Mouse (Mus musculus) urinary bladder, postnatal 14 days (tissue): ENCODE data around the gene Thsd7b.

Experiments used
- DNase-seq: peaks from one replicate; pipeline ENCODE4 v3.0.0; 2021; ENCODE audit warnings: low spot score

Gene Thsd7b

DNA sequence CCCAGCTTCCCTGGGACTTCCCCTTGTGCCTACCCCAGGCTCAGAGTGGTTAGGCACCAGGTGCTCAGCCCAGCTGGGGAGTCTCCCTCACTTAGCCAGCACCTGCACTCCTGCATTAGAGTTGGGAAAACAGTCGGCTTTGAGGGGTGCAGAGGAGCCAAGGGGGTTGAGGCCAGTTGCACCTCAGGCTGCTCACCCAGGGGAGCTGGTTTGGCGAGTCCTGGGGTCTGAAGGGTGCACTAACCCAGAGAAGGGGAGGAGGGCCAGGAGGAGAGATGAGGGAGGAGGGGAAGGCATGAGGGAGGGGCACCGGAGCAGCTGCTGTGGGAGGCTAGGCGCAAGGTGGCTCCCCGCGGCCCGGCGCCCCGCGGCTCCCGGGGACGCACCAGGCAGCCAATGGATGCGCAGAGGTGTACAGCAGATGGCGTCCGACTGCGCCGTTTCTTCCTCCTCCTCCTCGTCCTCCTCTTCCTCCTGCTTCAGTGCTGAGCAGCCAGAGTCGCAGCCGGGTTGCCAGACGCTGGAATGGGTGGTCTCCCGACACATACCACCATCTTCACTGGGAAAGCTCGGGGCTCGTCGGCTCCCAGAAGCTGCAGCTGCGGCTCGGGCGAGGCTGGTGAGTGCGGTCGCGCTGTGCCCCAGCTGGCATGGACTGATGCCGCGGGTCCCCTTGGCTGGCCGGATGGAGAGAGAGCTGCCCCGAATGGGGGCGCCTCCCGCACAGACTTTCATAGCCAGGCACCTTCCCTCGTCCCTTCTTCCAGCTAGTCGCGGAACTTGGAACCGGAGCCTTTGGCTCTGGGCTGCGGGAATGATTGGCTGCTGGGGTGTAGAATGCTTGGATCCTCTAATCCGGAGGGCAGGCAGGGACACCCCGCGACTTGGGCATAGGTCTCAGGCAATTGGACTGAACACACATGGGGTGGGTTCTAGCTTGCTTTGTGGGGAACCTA is at the start of gene Thsd7b:
Gene Thsd7b, plus strand, starts transcription at position 321 of the 956 bp plus-strand sequence.
- DNase-seq: no peak

DNA sequence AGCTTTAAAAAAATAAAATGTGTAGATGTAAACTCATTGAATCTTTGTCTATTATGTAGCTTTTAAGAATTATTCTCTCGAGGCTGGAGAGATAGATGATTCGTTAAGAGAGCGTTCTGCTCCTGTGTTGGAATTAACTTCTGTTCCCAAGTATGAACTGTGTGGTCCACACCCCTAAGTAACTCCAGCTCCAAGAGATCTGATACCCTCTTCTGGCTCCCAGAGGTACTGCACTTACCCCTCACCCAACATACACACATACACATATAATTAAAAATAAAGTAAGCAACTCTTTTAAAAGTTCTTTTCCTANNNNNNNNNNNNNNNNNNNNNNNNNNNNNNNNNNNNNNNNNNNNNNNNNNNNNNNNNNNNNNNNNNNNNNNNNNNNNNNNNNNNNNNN is 28.8 kb upstream of the Thsd7b start:
- DNase-seq: peak; percentile 25

DNA sequence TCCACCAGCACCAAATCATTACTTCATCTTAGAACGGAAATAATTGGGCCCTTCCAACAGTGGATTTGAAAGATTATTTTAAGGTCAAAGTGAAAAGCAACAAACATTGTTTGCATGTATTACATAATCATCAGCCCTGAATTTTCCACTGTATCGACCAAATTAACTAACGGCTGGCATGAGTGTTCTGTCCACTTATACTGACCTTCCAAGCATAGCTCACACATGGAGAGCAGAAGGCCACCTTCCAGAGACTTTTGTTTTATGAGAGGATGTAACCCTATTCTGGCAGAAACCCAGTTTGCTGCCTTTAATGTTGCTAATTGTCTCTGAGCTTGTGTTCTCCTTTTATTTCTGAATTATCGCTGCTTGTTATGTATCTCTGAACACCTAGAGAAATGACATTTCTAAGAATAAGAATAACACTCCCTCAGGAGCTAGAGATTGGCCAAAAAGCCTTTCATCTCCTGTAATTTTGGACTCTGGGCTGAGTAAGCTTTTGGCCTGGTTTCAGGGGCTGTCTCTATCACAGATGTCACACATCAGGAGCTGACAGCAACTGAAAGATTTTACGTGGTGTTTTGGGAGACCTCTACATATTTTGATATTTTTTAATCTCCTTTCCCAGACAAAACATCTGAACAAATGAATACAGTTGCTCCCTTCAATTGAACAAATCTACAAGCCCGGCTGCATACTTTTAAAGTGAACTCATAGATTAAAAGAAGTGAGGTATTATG is 22.2 kb upstream of the Thsd7b start:
- DNase-seq: peak; percentile 10

DNA sequence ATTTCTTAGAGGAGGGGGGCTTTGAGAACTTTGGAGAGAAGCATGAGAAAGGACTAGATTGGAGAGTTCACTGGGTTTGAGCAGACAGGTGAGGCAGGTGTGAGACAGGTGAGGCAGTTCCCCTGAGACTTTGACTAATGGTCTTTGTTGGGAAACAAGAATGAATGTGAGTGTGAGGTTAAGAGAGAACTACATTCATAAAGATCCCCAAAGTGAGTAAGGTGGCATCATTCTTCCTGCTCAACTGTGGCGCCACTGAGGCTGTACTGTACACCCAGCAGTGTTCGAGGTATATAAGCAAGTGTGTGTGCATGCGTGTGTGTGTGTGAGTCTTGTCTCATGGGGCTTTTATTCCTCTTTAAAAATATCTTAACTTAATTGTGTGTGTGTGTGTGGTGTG is 6.4 kb upstream of the Thsd7b start:
- no peak for DNase-seq

DNA sequence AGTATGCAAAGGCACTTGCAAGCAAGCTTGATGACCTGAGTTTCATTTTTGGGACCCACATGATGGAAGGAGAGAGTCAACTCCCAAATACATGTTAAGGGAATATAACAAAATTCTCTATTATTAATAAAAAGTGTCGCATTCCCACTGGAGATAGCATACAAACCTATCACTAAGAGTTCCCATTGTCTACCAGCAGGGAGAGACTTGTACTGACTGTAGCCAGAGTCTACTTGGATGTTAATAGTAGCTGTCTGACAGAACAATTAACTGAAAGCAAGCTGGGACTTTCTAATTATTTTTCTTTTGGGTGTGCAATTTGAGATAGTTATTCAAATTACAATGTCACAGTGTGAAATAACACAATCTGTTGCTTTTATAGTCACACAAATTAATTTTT is 31.1 kb downstream of the Thsd7b start:
- DNase-seq: no peak

DNA sequence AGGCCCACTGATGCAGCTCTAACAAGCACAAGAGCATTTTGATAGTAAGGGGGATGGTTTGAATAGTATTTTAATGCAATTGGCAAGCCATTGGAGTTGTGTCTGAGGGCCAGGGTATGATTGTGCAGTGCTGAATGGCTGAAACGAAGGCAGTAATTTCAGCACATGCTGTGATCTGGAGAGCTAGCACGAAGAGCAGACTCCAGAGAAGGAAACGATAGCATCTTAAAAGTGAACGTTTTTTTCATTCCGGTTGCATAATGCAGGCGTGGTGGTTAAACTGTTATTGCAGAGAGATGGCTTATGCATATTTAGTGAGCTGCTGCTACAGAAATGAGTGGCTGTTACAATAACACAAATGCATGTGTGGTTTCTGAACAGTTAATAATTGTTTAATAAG is 51.3 kb downstream of the Thsd7b start:
- DNase-seq: no peak

DNA sequence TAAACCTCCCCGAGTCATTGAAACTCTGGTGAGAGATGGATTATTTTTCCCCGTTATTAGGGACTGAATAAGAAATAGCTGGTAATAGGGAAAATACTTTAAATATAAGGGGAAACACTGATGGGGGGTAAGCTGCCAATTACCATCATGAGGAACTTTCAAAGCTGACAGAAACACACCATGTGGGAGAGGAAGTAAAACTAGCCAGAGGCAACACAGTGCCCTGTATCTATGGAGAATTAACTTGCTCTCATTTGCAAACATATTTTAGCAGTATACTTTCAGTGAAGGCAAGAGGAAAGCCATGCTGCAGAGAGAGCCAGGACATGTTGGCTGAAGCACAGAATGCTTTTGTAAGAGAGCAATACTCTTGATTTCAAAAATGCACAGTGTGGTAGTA is 51.7 kb downstream of the Thsd7b start:
- DNase-seq: no peak

DNA sequence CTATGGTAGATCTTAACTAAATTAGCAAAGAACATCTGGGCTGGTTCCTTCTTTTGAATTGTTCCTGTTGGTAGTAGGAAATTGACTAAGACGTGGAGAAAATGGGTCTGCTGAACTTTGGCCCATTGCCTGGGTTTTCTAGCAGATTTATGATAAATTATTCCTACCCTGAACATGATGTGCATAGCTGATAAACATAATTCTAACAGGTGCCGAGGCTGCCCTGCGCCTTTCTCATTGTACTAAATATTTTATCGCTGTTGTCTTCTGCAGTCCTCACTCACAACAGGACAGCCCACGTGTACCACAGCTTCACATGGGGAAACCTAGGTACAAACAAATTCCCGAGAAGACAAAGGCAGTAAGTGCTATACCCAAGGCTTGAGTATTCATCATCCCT is 83.5 kb downstream of the Thsd7b start:
- DNase-seq: no peak

DNA sequence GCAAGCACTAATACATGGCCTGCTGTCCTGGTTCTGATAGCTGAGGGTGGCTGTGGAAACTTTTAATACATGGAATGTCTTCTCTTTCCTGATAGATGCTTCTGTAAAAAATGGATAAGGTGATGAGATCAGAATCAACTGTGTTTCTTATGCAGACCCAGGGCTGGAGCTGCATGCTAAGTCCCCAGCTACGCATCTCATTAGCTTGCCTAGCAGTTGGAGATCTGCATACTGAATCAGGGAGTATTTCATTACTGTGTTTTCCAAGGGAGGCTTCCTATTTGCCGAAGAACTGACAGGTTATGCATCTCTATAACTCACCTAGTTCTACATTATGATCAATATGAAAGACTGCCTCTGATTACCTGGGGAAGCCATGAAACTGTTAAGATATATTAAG is 84.3 kb downstream of the Thsd7b start:
- no peak for DNase-seq

DNA sequence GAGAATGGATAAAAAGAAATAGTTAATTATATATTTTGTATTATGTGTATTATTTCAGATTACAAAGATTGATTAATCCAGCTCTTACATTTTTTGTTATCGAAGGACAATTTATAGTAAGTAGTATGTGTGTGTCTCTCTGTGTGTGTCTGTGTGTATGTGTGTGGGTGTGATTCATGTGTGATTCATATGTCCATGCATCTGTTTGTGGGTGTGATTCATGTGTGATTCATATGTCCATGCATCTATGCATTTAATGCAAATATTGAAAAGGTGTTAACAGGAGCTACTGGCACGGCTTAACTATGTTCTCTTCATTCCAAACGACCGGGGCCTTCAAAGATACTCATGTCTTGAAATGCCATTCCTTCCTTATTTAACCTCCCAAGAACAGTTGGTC is 90.3 kb downstream of the Thsd7b start:
- DNase-seq: no peak

DNA sequence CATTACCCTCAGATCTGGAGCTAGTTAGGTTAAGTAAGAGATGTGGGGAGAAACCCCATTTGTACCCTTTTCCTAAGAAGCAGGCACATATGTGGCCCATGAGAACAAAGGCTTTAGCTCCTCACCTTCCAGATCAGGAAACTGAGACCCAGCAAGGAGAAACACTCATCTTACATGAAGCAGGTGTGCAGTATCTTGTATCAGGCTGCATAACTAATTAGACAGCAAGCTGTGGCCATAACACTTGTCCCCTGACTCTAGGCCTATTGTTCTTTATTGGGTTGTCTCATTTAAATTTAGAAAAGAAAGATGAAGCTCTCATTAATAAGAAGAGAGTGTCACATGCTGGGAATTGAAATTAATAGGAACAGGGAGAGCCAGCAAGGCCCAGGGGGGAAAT is 91.7 kb downstream of the Thsd7b start:
- DNase-seq: no peak

DNA sequence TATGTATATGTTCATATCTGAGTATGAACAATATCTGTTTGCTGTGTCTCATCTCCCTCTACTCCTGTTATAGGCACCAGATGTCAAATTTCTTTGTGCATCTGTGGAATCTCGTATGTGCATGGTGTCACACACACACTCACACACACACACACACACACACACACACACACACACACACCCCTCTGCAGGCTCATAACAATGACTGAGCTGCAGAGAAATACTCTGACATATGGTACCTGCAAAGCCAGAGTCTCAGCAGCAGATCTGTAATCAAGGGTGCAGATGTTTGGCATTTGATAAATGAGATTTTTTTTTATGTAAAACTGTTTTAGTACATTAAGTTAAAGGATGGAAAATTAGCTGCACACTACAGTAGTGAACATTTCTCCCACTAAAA is 92.5 kb downstream of the Thsd7b start:
- DNase-seq: no peak

DNA sequence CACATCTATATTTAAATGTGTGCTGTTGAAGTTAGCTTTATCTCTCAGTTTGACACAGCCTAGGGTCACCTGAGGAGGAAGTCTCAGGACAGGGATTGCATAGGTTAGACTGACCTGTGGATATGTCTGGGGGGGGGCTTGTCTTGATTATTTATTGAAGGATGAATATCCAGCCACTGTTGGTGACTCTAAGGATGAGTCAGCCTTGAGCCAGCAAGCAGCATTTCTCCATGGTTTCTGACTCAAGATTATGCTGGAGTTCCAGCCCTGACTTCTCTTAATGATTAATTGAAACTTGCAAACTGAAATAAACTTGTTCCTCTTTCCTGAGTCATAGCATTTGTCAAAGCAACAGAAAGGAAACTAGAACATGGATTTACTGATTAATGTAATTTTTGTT is 113.4 kb downstream of the Thsd7b start:
- no peak for DNase-seq

DNA sequence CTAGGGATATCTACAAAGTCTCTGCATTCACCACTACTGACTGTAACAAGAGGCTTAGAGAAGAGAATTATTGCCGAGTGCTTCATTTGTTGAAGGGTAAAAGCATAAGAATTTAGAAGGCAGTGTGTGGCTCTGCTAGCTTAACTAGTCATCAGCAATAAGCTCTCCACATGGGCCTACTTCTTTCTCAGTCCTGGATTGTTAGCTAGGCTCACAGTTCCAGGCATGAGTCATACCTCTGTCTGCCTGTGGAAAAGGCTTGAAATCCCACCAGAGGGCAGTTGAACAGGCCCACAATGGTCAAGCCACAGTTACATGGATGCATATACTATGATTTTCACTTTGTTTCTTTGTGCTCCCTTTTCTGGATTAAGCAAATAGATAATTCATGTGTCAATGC is 138.5 kb downstream of the Thsd7b start:
- DNase-seq: no peak

DNA sequence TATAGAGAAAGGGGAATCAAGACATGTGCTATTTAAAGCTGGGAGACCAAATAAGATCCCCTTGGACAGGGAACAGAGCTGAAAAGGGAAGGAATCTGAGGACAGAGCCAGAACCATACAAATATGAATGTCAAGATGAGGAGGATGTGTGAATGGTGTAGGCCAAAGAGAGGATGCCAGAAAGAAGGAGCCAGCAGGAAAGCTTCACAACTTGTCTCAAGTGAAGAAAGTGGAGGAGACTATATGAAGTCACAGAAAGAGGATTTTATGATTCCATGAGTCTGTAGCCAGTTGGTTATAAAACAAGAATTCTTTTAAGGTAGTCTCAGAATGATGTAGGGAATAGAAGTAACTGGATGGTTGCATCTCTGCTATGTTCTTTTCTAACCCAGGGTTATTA is 148.5 kb downstream of the Thsd7b start:
- DNase-seq: peak; percentile 3

DNA sequence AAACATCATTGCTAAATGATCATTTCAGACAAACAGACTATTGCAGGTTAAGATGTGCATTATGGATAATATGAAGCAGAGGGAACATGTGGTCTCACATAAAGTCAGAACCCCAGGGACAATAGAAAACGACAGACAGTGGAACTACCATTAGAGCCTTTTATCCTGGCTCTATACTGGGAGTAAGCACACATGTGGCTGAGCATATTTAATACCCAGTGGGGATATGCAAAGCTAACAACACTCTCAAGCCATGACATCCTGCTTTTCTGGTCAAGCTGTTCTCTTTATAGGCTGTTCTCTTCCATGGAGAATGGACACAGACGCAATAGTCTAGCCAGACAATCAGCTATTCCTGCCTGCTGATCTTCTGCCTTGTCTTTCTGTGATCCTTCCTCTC is 191.3 kb downstream of the Thsd7b start:
- DNase-seq: no peak

DNA sequence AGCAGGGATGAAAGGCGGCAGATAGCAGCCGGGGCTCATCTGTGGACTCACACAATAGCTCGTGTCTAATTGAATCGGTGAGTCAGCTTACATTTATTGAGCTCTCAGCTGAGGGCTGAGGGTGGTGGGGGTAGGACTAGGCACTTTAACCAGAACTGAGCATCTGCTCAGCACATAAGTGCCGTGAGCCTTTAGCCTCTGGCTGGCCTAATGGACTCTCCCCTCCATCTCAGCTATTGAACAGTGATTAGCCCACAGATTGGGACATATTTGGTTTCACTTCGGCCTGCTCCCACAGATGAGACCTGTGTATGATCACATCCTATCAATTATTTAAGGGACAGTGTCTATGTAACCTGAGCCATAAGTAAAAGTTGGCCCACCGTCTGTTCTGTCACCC is 200.4 kb downstream of the Thsd7b start:
- DNase-seq: no peak

DNA sequence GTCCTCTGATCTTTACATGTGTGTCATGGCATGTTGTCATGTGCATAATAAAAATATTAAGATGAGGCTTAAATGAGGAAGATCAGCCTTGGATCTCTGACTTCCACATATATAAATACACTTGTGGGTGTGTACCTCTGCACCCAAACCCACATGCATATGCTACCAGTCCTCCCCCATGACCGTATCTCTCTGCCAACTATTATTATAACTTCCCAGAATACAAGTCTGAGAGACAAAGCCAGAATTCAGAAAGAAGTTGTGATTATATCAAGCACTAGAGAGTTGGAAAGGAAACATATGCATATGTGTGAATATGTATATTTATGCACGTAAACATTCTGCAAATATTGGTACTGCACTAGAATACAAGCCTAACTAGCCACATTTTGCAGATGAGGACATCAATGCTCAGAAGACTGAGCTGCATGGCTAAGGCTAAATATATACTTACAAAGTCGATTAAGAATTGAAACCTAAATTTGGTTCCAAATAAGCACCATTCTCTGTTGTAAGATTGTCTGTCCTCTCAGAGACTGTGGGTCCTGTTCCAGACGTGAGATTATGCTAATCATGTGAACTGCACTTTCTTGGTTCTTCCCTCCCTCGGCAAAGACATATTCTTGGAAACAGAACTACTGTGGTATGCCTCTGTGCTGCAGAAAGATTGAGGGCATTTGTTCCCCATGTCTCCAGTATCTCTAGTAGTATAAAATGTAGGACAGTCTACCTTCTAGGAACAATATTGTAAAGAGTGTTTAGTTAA is 211.3 kb downstream of the Thsd7b start:
- DNase-seq: no peak

DNA sequence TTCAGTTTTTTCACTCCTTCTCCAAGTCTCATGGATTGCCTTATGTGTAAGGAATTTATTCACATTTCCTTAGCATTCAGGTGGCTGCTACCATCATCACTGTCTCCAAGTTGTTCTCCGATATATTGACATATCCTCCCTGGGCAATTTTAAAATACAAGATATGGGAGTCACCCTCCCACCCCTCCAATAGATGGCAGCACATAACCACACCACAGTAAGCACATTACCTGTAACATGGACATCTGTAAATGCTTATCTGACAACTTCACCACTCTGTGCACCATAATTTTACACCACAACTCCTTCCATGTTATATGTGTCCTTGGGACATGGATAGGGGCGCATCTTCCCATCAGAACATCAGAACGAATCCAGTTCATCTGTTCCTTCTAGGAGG is 218.0 kb downstream of the Thsd7b start:
- DNase-seq: no peak

DNA sequence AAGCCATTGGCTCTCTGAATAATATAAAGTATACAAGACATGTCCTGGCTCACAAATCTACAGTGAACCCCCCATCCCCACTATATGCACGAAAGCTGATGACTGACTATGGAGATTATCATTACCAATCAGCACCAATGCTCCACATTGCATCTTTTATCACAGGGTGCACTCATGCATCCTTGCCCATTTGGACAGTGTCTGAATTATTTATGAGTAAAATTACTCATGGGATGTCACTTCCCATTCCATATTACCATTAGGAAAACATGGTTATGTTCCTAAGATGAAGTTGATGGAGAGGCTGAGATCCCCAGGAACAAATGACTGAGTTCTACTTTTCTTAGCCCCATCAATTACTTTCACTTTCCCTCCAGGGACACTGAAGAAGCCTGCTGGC is 220.8 kb downstream of the Thsd7b start:
- DNase-seq: no peak

DNA sequence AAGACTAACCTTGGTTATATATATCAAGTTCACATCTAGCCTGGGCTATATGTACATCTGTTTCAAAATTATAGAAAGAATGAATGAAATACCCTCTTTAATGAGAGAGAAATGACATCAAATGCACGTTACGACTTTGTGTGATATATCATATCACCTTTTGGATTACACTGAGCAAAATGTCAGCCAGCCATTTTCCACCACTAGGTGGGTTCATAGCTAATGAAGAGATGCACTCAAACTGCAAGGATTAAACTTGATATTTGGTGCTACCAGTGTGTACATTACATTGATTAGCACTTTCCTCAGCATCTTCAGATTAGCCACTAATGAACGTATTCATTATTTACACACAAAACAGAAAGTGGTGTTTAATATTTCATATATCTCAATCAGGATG is 228.6 kb downstream of the Thsd7b start:
- DNase-seq: no peak

DNA sequence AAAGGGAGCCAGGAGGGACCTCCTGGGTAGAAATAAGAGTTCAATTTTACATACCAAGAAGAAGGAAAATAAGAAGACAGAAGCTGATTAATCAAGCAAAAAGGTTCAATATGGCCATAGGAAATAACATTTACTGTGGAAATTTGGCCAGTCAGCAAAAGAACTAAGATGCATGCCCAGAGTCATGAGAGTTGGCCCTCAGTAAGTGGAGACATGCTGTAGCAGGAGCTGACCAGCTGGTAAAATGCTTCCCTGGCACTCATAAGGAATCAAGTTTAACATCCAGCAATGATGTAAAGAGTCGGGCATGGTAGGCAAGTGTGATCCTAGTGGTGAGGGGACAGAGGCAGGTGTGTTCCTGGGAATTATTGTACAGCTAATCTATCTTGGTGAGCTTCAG is 243.3 kb downstream of the Thsd7b start:
- no peak for DNase-seq

DNA sequence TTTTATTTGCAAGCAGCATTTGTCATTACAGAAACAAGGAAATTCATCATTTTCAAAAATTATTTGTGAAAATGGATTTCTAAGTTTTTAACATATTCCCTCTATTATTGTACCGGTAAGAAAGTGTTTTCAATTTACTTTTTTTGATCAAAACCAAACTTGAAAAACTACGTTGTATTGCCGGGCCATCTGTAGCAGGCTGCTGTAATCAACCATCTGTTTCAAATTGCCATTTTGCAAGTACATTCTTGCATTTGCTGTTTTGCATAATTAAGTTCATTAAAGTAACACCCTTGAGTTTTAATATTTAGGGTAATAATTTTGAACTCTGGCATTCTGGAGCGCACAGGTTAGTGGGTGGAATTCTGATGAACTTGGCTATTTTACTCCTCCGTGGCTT is 246.6 kb downstream of the Thsd7b start:
- DNase-seq: no peak
